Mouse (Mus musculus): ENCODE data around the gene Ndufa1. TPM values are rescaled to one million over a fixed set of nuclear protein-coding genes. Genes with fewer than 3 reads are reported as not detected.
"Not testable (repeated sequence)": the region's sequence is repeated elsewhere in the genome, so short reads cannot be mapped to it uniquely, and the experiment has no call there.

Gene Ndufa1
- polyA plus RNA-seq (2016; fragmentation: Nextera tagmentation; extraction: Ambion mirVana): 551 and 581 TPM in 2 replicates

- Histone ChIP-seq H3K4me1 (replicated peaks) (no peaks in the 10 kb centered on the region), H3K36me3 (no peaks in the 10 kb centered on the region), H3K27me3 (replicated peaks) (no peaks in the 10 kb centered on the region), H3K9ac (peak within 1 kb of the TSS; percentile 77), H3K4me2 (peak within 1 kb of the TSS; percentile 81), H3K9me3 (replicated peaks) (no peaks in the 10 kb centered on the region), H3K4me3 (peak within 1 kb of the TSS; percentile 72), H3K27ac (ENCODE audit: poor library complexity, severe bottlenecking) (peak within 1 kb of the TSS; percentile 54; the same call in 1 of the 2 replicates)
- WGBS: 15% methylated on average over 62 of the region's 63 CpGs
- peak; percentile 86 for ATAC-seq (ENCODE audit: insufficient number of reproducible peaks, low FRiP score)
These were observed at the start of gene Ndufa1, which contains the start of gene Rnf113a1 for GRCm38 (mm10) chrX:37191105-37191743. Ndufa1 (minus strand) TSS chrX:37191163. Rnf113a1 (plus strand) TSS chrX:37191245.

GRCm38 (mm10) chrX:37222158-37222557 is 31.2 kb upstream of the Ndufa1 start, which contains the start of gene Rhox1:
Rhox1 (minus strand) TSS chrX:37222258.
- not testable (repeated sequence) for ATAC-seq (ENCODE audit: insufficient number of reproducible peaks, low FRiP score); H3K4me3 ChIP-seq; H3K27ac ChIP-seq (ENCODE audit: poor library complexity, severe bottlenecking); H3K4me1 ChIP-seq (replicated peaks); H3K36me3 ChIP-seq; H3K9me3 ChIP-seq (replicated peaks); H3K9ac ChIP-seq; H3K4me2 ChIP-seq; H3K27me3 ChIP-seq (replicated peaks)
- 70% methylated on average over 1 of the region's 1 CpGs for WGBS

DNA sequence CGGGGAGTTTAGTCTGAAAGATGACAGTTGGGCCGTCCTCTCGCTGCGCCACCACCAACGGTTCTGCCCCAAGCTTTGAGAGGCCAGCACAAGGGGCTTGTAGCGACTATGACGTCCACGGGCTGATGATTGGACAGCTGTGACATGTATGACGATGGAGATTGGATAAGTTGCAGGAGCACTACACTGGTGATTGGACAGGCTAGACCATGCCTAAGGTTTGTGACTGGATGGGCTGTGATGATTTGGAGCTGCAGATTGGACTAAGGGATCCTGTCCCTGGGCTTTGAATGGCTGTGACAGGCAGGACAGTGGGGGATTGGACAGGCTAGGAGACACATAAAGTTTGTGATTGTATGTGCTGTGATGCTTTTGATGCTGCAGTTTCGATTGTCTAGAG is 20.0 kb upstream of the Ndufa1 start, which contains the start of gene Gm9:
TSS of gene Gm9 (minus strand) at position 101 of the 400 bp plus-strand sequence.
- Histone ChIP-seq H3K27me3 (replicated peaks) (no peaks in the 10 kb centered on the region), H3K4me3 (no peak within 1 kb of the TSS), H3K4me2 (no peak within 1 kb of the TSS), H3K9me3 (replicated peaks) (no peaks in the 10 kb centered on the region; the same call in 1 of the 2 replicates), H3K9ac (no peak within 1 kb of the TSS), H3K36me3 (no peaks in the 10 kb centered on the region), H3K27ac (ENCODE audit: poor library complexity, severe bottlenecking) (no peak within 1 kb of the TSS), H3K4me1 (replicated peaks) (no peaks in the 10 kb centered on the region)
- 80% methylated on average over 10 of the region's 10 CpGs for WGBS
- ATAC-seq (ENCODE audit: insufficient number of reproducible peaks, low FRiP score): no peak

GRCm38 (mm10) chrX:37198676-37199075 is 7.7 kb upstream of the Ndufa1 start:
- no peak overlapping the region for H3K27ac ChIP-seq (ENCODE audit: poor library complexity, severe bottlenecking)
- H3K9ac ChIP-seq: no peak overlapping the region
- no peaks in the 10 kb centered on the region for H3K9me3 ChIP-seq (replicated peaks)
- H3K27me3 ChIP-seq (replicated peaks): no peaks in the 10 kb centered on the region
- H3K4me3 ChIP-seq: no peak overlapping the region
- H3K36me3 ChIP-seq: no peaks in the 10 kb centered on the region
- no peak overlapping the region for H3K4me2 ChIP-seq
- no peaks in the 10 kb centered on the region for H3K4me1 ChIP-seq (replicated peaks)
- WGBS: 43% methylated on average over 8 of the region's 8 CpGs
- no peak for ATAC-seq (ENCODE audit: insufficient number of reproducible peaks, low FRiP score)

DNA sequence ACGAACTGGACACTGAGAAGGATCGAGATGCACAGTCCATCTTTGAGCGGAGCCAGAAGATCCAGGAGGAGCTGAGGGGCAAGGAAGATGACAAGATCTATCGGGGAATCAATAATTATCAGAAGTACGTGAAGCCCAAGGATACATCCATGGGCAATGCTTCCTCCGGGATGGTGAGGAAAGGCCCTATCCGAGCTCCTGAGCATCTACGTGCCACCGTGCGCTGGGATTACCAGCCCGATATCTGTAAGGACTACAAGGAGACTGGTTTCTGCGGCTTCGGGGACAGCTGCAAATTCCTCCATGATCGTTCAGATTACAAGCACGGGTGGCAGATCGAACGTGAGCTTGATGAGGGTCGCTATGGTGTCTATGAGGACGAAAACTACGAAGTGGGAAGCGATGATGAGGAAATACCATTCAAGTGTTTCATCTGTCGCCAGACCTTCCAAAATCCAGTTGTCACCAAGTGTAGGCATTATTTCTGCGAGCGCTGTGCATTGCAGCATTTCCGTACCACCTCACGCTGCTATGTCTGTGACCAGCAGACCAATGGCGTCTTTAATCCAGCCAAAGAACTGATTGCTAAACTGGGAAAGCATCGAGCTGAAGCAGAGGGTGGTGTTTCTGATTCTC is 899 bp upstream of the Ndufa1 start:
- ATAC-seq (ENCODE audit: insufficient number of reproducible peaks, low FRiP score): no peak
- Histone ChIP-seq H3K4me2 (peak overlapping the region; percentile 81), H3K27ac (ENCODE audit: poor library complexity, severe bottlenecking) (no peak overlapping the region), H3K4me3 (peak overlapping the region; percentile 72), H3K4me1 (replicated peaks) (no peaks in the 10 kb centered on the region), H3K9me3 (replicated peaks) (no peaks in the 10 kb centered on the region), H3K9ac (peak overlapping the region; percentile 77), H3K27me3 (replicated peaks) (no peaks in the 10 kb centered on the region), H3K36me3 (no peaks in the 10 kb centered on the region)
- WGBS: 26% methylated on average over 28 of the region's 28 CpGs

- WGBS: 15% methylated on average over 20 of the region's 20 CpGs
- 0 out of 2 replicates have a peak, but pooled peaks have one; percentile 2 for ATAC-seq (ENCODE audit: insufficient number of reproducible peaks, low FRiP score)
- Histone ChIP-seq H3K4me2 (peak overlapping the region; percentile 81), H3K36me3 (no peaks in the 10 kb centered on the region), H3K4me1 (replicated peaks) (no peaks in the 10 kb centered on the region), H3K9me3 (replicated peaks) (no peaks in the 10 kb centered on the region), H3K27me3 (replicated peaks) (no peaks in the 10 kb centered on the region), H3K27ac (ENCODE audit: poor library complexity, severe bottlenecking) (no peak overlapping the region), H3K4me3 (peak overlapping the region; percentile 72), H3K9ac (peak overlapping the region; percentile 77)
These were observed 233 bp downstream of the Ndufa1 start for GRCm38 (mm10) chrX:37190755-37191104.

DNA sequence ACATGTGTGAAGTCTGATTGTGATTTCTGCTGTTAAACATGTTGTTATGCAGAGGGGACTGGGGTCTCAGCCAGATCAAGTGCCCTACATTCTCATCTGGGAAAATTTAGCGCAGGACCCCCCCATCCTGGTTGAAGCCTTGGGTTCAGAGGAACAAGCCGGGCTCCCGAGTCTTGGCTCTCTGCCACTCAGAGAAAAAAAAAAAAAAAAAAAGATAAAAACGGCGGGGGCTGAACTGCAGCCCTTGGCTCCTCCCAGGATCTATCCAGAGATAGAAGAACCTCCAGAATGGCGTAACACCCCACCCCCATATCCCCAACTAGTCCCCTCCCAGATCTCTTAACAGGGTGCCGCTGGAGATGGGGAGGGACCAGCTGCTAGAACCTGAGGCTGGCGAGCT is 6.6 kb downstream of the Ndufa1 start:
- H3K27me3 ChIP-seq (replicated peaks); H3K4me1 ChIP-seq (replicated peaks); H3K4me3 ChIP-seq; ATAC-seq (ENCODE audit: insufficient number of reproducible peaks, low FRiP score); H3K9ac ChIP-seq; H3K27ac ChIP-seq (ENCODE audit: poor library complexity, severe bottlenecking); H3K36me3 ChIP-seq; H3K9me3 ChIP-seq (replicated peaks): not testable (repeated sequence)
- WGBS: 39% methylated on average over 8 of the region's 8 CpGs
- peak overlapping the region; percentile 48 for H3K4me2 ChIP-seq

DNA sequence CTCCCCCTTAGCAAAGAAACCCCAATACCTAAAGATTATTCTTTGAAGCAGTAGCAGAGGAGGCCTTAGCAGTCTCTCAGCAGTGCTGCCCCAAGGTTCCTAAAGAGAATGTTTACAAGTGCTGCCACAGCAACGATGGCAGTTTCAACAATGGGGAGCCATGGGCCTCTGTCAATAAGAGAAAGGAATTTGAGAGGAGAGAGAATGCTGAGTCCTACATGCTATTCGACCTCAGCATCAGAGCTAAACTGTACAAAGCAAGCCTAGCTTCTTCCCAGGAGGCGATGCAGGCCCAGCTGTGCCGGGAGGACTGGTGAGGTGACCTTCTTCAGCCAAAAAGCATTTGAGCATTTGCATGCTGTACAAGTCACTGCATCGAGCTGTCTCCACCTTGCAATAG is 22.2 kb downstream of the Ndufa1 start, which contains the start of gene Akap14:
TSS of gene Akap14 (minus strand) at position 101 of the 400 bp plus-strand sequence.
- 56% methylated on average over 5 of the region's 5 CpGs for WGBS
- no peak within 1 kb of the TSS for H3K27ac ChIP-seq (ENCODE audit: poor library complexity, severe bottlenecking)
- no peak within 1 kb of the TSS for H3K4me2 ChIP-seq
- no peaks in the 10 kb centered on the region for H3K4me1 ChIP-seq (replicated peaks)
- no peak for ATAC-seq (ENCODE audit: insufficient number of reproducible peaks, low FRiP score)
- no peak within 1 kb of the TSS for H3K4me3 ChIP-seq
- no peaks in the 10 kb centered on the region for H3K36me3 ChIP-seq
- no peak within 1 kb of the TSS for H3K9ac ChIP-seq
- H3K9me3 ChIP-seq (replicated peaks): no peaks in the 10 kb centered on the region
- H3K27me3 ChIP-seq (replicated peaks): no peaks in the 10 kb centered on the region

DNA sequence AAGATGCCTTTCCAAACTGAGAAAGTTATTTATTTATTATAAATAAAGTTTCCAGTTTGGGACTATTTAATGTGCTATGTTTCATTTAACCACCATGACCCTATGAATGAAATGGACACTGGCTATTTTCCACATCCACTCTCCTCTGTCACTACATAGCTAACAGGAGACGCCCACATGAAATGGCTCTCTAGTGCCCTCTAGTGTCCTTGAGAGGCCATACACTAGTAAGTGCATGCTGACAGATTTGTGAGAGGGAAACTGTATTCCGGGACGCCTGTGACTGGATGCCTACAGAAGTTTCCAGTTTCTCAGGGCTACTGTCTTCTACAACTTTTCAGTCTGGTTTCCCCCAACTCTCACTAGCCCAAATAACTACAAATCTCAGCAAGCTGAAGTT is 23.9 kb downstream of the Ndufa1 start:
- Histone ChIP-seq H3K4me1 (replicated peaks) (no peaks in the 10 kb centered on the region), H3K9me3 (replicated peaks) (no peaks in the 10 kb centered on the region), H3K27me3 (replicated peaks) (peaks cover 5% of the 10 kb centered on the region; the same call in 1 of the 2 replicates), H3K4me2 (no peak overlapping the region), H3K27ac (ENCODE audit: poor library complexity, severe bottlenecking) (no peak overlapping the region), H3K4me3 (no peak overlapping the region), H3K9ac (no peak overlapping the region), H3K36me3 (no peaks in the 10 kb centered on the region)
- ATAC-seq (ENCODE audit: insufficient number of reproducible peaks, low FRiP score): no peak
- 26% methylated on average over 3 of the region's 3 CpGs for WGBS

- Histone ChIP-seq H3K4me3 (no peak overlapping the region), H3K36me3 (no peaks in the 10 kb centered on the region), H3K9ac (no peak overlapping the region), H3K4me2 (no peak overlapping the region), H3K9me3 (replicated peaks) (no peaks in the 10 kb centered on the region), H3K27ac (ENCODE audit: poor library complexity, severe bottlenecking) (no peak overlapping the region), H3K4me1 (replicated peaks) (no peaks in the 10 kb centered on the region), H3K27me3 (replicated peaks) (peaks cover 5% of the 10 kb centered on the region; the same call in 1 of the 2 replicates)
- 73% methylated on average over 18 of the region's 18 CpGs for WGBS
- no peak for ATAC-seq (ENCODE audit: insufficient number of reproducible peaks, low FRiP score)
These were observed 27.8 kb downstream of the Ndufa1 start for GRCm38 (mm10) chrX:37163115-37163514.

GRCm38 (mm10) chrX:37161169-37161568 is 29.8 kb downstream of the Ndufa1 start:
- 0 out of 2 replicates have a peak, but pooled peaks cover under 1% of the 10 kb centered on the region for H3K36me3 ChIP-seq
- 61% methylated on average over 10 of the region's 10 CpGs for WGBS
- no peak overlapping the region for H3K27ac ChIP-seq (ENCODE audit: poor library complexity, severe bottlenecking)
- H3K9ac ChIP-seq: no peak overlapping the region
- H3K4me2 ChIP-seq: no peak overlapping the region
- H3K9me3 ChIP-seq (replicated peaks): no peaks in the 10 kb centered on the region
- H3K27me3 ChIP-seq (replicated peaks): peaks cover 5% of the 10 kb centered on the region; the same call in 1 of the 2 replicates
- no peak for ATAC-seq (ENCODE audit: insufficient number of reproducible peaks, low FRiP score)
- H3K4me1 ChIP-seq (replicated peaks): no peaks in the 10 kb centered on the region
- H3K4me3 ChIP-seq: no peak overlapping the region

Data from heart, embryonic 12.5 days (tissue).